Mouse (Mus musculus): ENCODE results near the gene Fam167b.
"Not testable (repeated sequence)": the region's sequence is repeated elsewhere in the genome, so short reads cannot be mapped to it uniquely, and the experiment has no call there.

The Fam167b gene

DNA sequence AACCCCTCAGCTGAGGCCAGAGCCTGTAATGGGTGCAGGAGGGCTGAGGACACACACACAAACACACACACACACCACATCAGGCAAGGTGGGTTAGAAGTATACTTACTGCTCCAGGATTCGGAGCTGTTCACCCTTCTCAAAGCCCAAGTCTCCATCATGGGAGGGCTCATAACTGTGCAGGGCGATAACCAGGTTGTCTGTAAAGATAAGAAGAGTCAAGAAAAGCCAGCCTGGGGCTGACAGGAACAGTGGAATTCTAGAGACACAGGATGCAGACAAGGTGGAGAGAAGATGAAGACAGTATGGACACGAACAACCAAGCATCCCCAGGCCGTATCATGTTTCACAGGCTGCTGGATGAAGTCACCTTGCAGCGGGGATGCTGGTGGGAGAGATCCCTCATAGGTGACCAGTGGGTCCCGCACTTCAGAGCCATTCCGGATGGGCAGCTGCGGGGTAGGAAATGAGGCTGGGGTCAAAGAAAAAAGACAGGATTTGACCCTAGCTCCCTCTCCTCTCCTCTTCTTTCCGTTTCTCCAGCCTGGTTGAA, 21.0 kb downstream of the Fam167b start:
- no peak for DNase-seq

DNA sequence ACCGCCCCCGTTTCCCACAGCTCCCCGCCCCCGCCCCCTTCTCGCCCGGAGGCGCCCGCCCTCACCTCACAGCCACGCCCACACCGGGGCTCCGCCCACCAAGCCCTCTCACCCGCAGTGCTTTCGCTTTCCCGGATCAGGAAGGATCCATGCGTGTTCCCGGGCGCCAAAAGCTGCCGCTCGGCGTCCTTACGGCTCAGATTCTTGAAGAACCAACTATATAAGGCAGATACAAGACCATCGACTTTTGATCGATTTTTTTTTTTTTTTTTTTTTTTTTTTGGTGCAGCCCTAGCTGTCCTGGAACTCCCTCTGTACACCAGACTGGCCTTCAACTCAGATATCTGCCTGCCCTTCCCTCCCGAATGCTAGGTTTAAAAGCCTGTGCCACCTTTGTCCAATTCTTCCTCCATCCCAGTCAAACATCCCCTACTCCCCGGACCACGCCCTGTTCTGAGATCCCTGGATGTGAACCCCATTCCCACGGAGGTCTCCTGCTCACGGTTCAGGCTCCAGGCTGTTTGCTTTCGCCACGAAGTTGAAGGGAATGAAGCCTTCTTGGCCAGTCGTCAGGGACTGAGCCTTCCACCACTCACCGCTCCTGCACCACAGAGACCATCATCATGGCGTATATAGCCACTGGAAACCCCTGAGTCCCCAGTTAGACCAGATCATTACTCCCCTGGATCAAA, 21.7 kb downstream of the Fam167b start:
- peak; percentile 93 to 94 for DNase-seq

DNA sequence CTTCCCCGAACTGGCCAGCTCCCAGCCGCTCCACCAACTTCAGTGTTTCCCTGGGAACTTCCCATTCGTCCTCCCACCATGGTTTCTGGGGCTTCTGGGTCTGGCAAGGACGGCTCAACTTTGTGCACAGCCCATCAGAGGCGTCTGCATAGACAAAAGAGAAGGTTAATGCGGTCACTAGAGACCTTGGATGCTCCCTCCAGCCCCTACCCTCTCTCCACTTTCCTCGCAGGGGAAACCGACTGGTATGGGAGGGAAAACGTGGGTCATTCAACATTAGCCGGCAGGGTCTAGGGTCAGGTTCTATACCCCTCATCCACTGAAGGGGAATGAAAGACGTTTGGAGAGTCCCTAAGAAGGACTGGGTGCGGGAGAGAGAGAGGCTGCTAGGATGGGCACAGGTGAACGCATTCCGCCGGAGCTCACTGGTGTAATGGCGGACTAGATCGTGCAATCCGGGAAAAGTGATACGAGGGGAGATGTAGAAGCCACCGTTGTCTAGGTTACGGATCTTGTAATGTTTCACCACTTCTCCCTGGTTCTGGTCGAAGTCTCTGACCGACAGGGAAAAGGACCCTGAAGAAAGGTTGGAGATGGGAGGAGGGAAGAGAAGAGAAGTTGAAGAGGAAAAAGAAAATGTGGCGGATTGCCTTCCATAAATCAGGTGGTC, 22.4 kb downstream of the Fam167b start:
- peak in 1 of 2 experiments; percentile 19 for DNase-seq

DNA sequence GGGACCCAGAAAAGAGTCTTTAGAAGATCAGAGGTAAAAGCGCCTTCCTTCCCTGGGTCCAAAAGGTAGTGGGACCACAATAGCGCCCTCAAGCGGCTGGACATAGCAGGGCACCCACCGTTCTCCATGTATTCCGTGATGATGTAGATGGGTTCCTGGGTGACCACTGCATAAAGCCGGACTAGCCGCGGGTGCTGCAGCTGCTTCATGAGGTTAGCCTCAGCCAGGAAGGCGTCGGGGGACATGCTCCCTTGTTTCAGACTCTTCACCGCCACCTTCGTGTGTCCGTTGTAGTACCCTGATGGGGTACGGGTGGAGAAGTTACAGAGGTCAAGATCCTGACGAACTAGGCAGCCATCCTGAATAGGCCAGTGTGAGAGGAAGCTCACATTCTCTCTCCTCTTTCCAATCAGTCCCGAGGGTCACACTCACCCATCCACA, 22.9 kb downstream of the Fam167b start:
- peak; percentile 56 to 74 for DNase-seq

DNA sequence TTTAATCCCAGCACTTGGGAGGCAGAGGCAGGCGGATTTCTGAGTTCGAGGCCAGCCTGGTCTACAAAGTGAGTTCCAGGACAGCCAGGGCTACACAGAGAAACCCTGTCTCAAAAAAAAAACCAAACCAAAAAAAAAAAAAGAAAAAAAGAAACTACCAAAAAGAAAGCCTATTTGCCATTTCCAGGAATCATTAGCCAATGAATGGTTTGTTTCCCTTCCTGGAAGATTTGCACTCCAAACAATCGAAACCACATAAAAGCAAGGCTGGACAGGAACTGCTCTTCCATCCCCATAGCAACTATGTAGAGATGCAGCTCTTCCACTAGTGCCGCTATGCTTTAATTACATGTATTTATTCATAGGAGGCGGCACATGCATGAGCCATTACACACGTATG, 23.8 kb downstream of the Fam167b start:
- DNase-seq, result not testable (repeated sequence)

DNA sequence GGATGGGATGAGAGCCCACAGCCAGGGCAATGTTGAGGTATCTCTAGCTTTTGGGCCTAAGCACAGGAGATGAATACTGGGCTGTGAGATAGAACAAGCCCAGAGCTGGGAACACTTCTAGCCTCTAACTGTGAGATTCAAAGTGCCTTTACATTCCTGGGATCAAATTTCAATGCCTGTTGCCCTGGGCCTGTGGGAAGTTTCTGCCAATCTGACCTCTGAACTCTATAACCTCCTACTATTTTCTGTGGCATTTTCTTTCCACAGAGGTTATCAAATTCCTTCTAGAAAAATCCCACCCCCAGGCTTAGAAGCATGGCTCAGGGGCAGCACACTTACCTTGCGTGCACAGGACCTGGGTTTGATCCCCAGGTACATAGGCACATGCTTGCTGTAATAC, 28.1 kb downstream of the Fam167b start:
- DNase-seq, result no peak

DNA sequence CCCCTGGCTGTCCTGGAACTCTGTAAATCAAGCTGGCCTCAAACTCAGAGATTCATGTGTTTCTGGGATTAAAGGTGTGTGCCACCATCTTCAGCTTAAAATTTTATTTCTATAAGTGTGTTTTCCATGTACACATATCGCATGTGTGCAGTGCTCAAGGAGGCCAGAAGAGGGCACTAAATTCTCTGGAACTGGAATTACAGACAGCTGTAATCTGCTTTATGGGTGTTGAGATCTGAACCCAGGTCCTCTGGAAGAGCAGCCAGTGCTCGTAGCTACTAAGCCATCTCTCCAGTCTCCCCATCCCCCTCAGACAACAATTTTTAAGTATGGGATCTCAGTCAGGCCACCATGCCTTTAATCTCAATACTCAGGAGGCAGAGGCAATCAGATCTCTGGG, 29.0 kb downstream of the Fam167b start:
- DNase-seq, result peak in 1 of 2 experiments; percentile 51

DNA sequence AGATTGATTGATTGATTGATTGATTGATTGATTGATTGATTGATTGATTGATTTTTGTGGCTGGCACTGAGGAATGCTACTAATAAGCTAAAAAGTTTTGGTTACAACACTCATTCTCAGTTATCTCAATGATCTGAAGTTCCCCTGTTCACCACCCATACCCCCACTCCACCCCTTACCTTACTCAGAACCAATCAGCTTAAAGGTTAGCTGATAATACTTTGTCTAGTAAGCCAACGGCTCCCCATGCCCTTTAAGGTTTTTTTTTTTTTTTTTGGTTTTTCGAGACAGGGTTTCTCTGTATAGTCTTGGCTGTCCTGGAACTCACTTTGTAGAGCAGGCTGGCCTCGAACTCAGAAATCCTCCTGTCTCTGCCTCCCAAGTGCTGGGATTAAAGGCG, 30.7 kb downstream of the Fam167b start:
- DNase-seq, result not testable (repeated sequence)

DNA sequence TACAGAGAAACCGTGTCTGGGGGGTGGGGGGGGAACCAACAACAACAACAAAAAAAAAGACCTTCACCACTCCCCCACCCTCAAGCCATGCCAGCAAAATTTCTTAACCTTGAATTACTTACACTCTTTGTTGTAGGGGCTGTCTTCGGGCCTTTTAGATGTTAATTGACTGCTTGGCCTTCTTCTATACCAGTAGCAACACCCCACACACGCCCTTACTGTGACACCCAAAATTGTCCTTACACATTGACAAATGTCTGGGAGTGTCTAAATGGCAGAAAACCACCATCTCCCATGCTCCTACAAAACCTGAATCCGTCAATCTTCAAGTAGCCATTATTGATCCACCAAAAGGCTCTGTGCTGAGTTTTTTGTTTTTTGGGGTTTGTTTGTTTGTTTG, 34.2 kb downstream of the Fam167b start:
- DNase-seq, result no peak

DNA sequence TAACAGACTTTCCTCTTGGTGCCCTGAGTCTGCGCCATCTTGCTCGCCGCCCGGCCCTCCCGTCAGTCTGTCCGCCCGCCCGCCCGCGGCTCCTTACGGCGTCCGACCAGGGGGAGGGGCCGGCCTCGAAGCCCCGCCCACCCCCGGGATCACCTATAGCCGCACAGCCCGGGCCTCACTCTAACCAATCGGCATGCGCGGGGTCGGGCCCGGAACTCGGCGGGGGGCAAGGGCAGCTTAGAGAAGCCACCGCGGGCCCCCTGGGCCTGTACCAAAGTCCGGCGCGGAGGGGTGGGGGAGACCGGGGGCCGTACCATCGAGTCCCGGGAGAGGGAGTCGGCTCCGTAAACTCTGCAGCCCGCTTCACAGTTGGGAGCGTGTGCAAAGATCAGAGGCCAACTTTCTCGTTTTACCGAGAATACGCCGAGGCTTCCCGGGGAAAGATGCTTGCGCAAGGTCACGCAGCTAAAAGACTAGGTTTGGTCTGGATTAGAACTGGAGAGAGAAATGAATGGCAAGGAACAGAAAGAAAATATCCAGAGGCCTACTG, 35.7 kb downstream of the Fam167b start, which contains the start of gene Hdac1:
Gene Hdac1 (minus strand): TSS at position 122 of the 550 bp plus-strand sequence.
- peak; percentile 99 to 100 for DNase-seq

DNA sequence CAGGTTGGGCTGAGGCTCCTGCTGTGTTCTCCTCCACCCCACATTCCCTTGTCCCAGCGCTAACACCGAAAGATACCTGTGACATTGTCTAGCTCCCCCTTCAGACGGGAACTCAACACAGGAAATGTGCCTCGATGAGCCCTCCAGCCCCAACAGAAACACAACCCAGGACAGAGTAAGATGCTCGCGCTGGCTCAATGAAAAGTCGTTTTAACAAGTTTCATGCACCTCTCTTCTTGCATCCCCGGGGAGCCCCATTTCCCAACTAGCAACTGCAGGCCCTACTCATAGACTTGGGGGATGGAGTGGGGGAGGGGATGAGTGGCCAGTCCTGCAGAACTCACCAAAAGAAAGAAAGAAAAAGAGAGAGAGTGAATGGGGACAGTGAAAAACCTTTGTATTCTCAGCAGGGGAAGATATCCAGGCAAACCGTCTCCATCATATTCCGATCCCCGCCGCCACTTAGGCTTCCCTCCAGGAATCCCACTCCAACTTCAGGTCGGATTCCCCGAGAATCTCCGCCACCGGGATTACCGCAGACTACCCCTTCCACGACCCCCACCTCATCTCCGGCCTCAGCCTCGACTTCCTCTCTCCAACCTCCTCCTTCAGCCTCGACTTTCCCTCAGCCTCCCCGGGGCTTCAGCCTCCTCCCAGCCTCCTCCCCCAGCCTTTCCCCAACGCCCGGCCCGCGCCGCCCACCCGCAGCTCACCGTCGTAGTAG, 36.3 kb downstream of the Fam167b start:
- DNase-seq, result peak in 1 of 2 experiments; percentile 26

DNA sequence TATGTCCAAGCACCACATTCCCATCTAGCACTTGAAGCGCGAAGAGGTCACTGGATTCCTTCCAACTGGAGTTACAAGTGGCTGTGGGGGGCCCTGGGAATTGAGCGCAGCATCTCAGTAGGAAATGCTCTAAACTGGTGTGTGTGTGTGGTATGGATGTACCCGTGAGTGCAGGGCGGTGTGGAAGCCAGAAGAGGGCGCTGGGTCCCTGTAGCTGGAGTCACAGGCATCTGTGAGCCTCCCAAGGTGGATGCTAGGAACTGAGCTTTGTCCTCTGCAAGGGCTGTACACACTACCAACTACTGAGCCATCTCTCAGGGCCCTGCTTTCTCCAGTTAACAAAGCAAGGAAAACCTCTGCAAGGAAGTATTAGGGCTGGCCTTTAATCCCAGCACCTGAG, 38.3 kb downstream of the Fam167b start:
- peak; percentile 44 to 52 for DNase-seq

DNA sequence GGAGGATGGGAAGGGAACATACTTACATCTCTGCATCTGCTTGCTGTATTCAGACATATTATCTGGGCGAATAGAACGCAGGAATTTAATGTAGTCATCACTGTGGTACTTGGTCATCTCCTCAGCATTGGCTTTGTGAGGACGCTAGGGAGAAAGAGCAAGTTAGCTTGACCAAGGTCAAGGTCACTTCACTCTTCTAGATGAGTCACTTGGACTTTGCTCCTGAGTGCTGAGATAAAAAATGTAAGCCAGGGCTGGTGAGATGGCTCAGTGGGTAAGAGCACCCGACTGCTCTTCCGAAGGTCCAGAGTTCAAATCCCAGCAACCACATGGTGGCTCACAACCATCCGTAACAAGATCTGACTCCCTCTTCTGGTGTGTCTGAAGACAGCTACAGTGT, 49.4 kb downstream of the Fam167b start:
- DNase-seq, result not testable (repeated sequence)
